Mouse (Mus musculus) midbrain, embryonic 14.5 days (tissue): ENCODE data around the gene Gpbar1. TPM values are rescaled to one million over a fixed set of nuclear protein-coding genes. Genes with fewer than 3 reads are reported as not detected.

Experiments used
- ATAC-seq: fragments of 200-750 bp; cut with Nextera tagmentation; 2 replicates; pipeline ENCODE4 v1.8.0; 2017; ENCODE audit warnings: moderate number of reproducible peaks, moderate library complexity; ENCODE audit not compliant: low FRiP score, low TSS enrichment
- DNase-seq: peaks from one replicate; pipeline ENCODE4 v3.0.0-alpha.2; 2015
- H3K27ac ChIP-seq: fragments of 300-500 bp; sonication (generic); replicated peaks from 2 replicates; pipeline ENCODE4 v1.5.1; 2014; ENCODE audit warnings: mild to moderate bottlenecking, low read depth, low read length, moderate library complexity
- H3K27me3 ChIP-seq: fragments of 300-500 bp; sonication (generic); 2 replicates; pipeline ENCODE4 v1.6.1; 2014; ENCODE audit warnings: low read length, control low read depth, mixed read lengths; ENCODE audit not compliant: control insufficient read depth, insufficient read depth
- H3K36me3 ChIP-seq: fragments of 300-500 bp; sonication (generic); 2 replicates; pipeline ENCODE4 v1.6.1; 2014; ENCODE audit warnings: low read length, control low read depth; ENCODE audit not compliant: control insufficient read depth, insufficient read depth
- H3K4me1 ChIP-seq: fragments of 300-500 bp; sonication (generic); 2 replicates; pipeline ENCODE4 v1.6.1; 2014; ENCODE audit warnings: mild to moderate bottlenecking, antibody characterized with exemption, low read length, control low read depth; ENCODE audit not compliant: control insufficient read depth, insufficient read depth
- H3K4me2 ChIP-seq: fragments of 300-500 bp; sonication (generic); 2 replicates; pipeline ENCODE4 v1.6.1; 2014; ENCODE audit warnings: mild to moderate bottlenecking, low read length, moderate library complexity
- H3K4me3 ChIP-seq: fragments of 300-500 bp; sonication (generic); replicated peaks from 2 replicates; pipeline ENCODE4 v1.5.1; 2014; ENCODE audit warnings: low read depth, low read length
- H3K9ac ChIP-seq: fragments of 300-500 bp; sonication (generic); replicated peaks from 2 replicates; pipeline ENCODE4 v1.6.1; 2014; ENCODE audit warnings: mild to moderate bottlenecking, low read length, moderate library complexity
- H3K9me3 ChIP-seq: fragments of 300-500 bp; sonication (generic); 2 replicates; pipeline ENCODE4 v1.6.1; 2016; ENCODE audit warnings: low read length, control low read depth, mixed read lengths; ENCODE audit not compliant: control insufficient read depth
- WGBS: fragments of 180-500 bp; shearing (Covaris S2); extraction: QIAGEN DNeasy Blood & Tissue Kit; methylation state at CpG from one replicate; pipeline ENCODE4 v1.1.7; 2014; 5-methylcytosine and 5-hydroxymethylcytosine counted together
- polyA plus RNA-seq: library from polyadenylated mRNA; unstranded; fragments of >200 nt; fragmentation: Nextera tagmentation; extraction: Ambion mirVana; gene quantifications from 2 replicates; pipeline ENCODE4 v1.2.1, GENCODE M21; 2014

Gpbar1 gene
- polyA plus RNA-seq, 1 experiment from 2014 or later, result 0.39 TPM

DNA sequence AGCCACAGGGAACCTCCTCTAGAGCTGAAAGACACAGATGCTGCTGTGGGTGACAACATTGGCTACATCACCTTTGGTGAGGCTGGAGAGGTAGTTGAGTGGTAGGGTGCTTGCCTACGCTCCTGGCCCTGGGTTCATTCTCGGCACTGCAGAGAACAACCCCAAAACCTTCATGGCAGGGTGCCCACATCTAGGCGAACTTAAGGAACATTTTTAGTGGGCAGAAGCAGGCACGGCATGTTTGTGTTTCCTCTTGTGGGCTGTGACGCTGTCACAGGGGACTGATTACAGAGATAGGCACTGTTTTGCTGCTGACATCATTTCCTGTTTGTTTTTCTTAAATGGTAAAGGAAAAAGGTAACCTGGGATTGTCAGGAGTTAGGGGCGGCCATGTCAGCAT lies 15.8 kb upstream of the Gpbar1 start:
- no peak for DNase-seq
- H3K27ac ChIP-seq, result no peak overlapping the region
- 97% methylated on average over 6 of the region's 6 CpGs for WGBS
- H3K4me2 ChIP-seq, result no peak overlapping the region
- no peaks in the 10 kb centered on the region for H3K4me1 ChIP-seq
- H3K9ac ChIP-seq, result no peak overlapping the region
- no peak overlapping the region for H3K4me3 ChIP-seq
- H3K36me3 ChIP-seq, result peaks cover 92% of the 10 kb centered on the region
- no peaks in the 10 kb centered on the region for H3K27me3 ChIP-seq
- no peak for ATAC-seq
- H3K9me3 ChIP-seq, result no peaks in the 10 kb centered on the region

DNA sequence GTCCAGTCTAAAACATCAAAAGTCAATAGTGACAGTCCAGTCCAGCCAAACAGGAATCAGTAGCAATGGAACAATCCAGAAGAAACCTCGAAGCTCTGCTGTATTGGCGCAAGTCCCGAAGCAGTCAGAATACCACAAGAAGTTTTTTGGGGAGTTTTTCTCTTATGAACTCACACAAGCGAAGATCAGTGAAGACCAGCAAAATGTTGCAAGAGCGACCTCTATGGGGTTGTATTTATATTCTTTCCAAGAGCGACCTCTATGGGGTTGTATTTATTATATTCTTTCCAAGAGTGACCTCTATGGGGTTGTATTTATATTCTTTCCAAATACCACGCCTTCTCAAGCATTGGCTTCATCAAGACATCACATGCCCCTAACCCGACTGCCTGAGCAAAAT lies 9.6 kb upstream of the Gpbar1 start:
- DNase-seq, result no peak
- ATAC-seq, result no peak
- Histone ChIP-seq H3K9ac (no peak overlapping the region), H3K4me3 (no peak overlapping the region), H3K27ac (no peak overlapping the region), H3K36me3 (peaks cover 57% of the 10 kb centered on the region), H3K9me3 (no peaks in the 10 kb centered on the region), H3K4me2 (no peak overlapping the region), H3K27me3 (no peaks in the 10 kb centered on the region), H3K4me1 (no peaks in the 10 kb centered on the region)
- WGBS, result 84% methylated on average over 8 of the region's 8 CpGs

DNA sequence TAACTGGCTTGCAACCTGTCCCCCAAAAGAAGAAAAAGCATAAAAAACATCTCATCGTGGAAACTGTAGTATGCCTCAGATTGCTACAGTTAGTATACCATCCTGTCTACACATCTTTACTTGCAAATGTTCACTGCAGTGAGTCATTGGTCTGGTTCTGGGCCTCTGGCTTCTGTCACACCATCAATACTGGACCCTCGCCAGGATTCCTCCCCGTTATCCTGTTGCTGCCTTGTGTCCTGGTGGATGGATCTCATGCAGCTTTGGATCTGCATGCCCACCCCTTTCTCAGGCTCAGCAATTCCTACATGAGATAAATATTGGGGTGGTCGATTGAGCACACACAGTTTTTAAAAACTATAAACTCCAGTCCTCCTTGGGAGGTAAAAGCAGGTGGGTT lies 6.7 kb upstream of the Gpbar1 start:
- Histone ChIP-seq H3K9ac (no peak overlapping the region), H3K4me1 (no peaks in the 10 kb centered on the region), H3K9me3 (no peaks in the 10 kb centered on the region), H3K27me3 (no peaks in the 10 kb centered on the region), H3K4me2 (no peak overlapping the region), H3K27ac (no peak overlapping the region), H3K4me3 (no peak overlapping the region), H3K36me3 (peaks cover 29% of the 10 kb centered on the region)
- no peak for ATAC-seq
- DNase-seq, result no peak
- WGBS, result 89% methylated on average over 4 of the region's 4 CpGs

DNA sequence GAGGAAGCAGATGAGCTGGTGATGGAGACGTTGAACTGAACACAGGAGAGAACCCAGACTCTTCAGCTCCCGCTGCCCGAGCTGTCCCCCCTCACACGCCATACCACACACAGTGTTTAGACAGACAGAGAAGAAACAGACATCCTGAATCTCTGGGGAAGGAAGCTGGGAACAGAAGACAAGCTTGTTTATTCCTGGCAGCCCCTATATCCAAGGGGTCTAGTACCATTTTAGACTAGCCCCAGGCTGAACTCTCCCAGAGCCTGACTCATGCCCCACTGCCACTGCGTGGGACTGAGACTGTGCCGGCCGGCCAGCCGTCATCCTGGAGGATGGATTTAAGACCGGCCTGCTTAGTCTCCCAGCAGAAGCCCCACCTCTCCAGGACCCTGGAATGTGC lies 3.3 kb upstream of the Gpbar1 start:
- no peak overlapping the region for H3K4me2 ChIP-seq

DNA sequence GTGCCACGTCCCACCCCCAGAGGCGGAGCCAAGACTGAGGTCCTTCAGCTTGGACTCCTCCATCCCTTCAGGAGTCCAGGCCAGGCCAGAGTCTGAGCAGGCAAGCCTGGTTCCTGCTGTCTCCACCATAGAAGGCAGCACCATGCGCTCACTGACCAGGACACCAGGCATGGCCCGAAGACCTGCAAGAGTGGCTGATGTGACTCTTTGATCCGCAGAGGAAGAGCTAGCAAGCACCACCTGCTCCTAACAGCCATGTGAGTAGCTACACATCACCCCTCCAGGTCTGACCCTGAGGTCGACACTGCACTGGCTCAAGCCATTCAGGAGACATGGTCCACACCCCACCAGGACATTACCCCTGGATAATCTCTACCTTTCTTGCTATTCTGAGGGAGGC lies 1.3 kb upstream of the Gpbar1 start:
- ATAC-seq (no peak), DNase-seq (no peak)
- H3K9me3 ChIP-seq, result no peaks in the 10 kb centered on the region
- H3K9ac ChIP-seq, result no peak overlapping the region
- WGBS, result 74% methylated on average over 6 of the region's 6 CpGs
- H3K27ac ChIP-seq, result no peak overlapping the region
- no peaks in the 10 kb centered on the region for H3K27me3 ChIP-seq
- no peaks in the 10 kb centered on the region for H3K4me1 ChIP-seq
- peaks cover 34% of the 10 kb centered on the region for H3K36me3 ChIP-seq
- no peak overlapping the region for H3K4me2 ChIP-seq
- no peak overlapping the region for H3K4me3 ChIP-seq

More for the DNA sequence above, 3.3 kb upstream of the Gpbar1 start:
- no peak overlapping the region for H3K4me3 ChIP-seq
- H3K9ac ChIP-seq, result no peak overlapping the region
- H3K4me1 ChIP-seq, result no peaks in the 10 kb centered on the region
- H3K27ac ChIP-seq, result no peak overlapping the region
- H3K9me3 ChIP-seq, result no peaks in the 10 kb centered on the region
- H3K27me3 ChIP-seq, result no peaks in the 10 kb centered on the region
- 62% methylated on average over 9 of the region's 9 CpGs for WGBS
- DNase-seq (no peak), ATAC-seq (no peak)
- peaks cover 14% of the 10 kb centered on the region for H3K36me3 ChIP-seq

DNA sequence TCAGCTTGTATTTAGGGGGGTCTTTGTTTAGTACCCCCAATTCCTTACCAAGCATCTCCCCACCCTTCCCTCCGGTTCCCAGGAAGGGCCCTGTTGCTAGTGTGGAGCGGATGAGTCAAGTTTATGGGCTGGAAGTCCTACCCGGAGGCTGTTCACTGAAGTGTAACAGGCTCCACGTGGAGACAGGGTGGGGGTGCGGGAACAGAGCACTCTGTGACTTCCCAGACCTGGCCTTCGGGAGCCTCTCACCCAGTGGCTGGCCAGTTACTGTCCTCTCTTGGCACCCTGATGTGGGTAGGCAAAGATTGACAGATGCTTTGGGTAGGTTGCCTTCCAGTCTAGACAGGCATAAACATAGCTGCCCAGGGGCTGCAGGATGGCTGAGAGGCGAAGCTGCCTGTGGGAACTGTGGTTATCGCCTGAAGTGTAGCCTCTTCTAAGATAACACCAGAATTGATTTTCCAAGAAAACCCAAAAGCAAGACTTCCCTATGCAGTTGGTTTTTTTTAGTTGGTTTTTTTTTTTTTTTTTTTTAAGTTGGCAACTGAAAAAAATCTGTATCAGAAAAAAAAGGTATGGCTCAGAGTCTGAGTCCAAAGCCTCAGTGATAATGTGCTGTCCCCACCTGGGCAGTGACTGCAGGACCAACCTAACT lies 340 bp upstream of the Gpbar1 start:
- Histone ChIP-seq H3K4me3 (no peak overlapping the region), H3K4me2 (no peak overlapping the region), H3K4me1 (no peaks in the 10 kb centered on the region), H3K36me3 (peaks cover 42% of the 10 kb centered on the region), H3K9ac (no peak overlapping the region), H3K27ac (no peak overlapping the region), H3K27me3 (no peaks in the 10 kb centered on the region), H3K9me3 (no peaks in the 10 kb centered on the region)
- no peak for ATAC-seq
- WGBS, result 53% methylated on average over 8 of the region's 8 CpGs
- no peak for DNase-seq

DNA sequence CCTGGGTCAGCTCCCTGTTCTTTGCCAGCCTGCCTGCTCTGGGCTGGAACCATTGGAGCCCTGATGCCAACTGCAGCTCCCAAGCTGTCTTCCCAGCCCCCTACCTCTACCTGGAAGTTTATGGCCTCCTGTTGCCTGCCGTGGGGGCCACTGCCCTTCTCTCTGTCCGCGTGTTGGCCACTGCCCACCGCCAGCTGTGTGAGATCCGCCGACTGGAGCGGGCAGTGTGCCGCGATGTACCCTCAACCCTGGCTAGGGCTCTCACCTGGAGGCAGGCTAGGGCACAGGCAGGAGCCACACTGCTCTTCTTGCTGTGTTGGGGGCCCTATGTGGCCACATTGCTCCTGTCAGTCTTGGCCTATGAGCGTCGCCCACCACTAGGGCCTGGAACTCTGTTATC lies 638 bp downstream of the Gpbar1 start:
- H3K4me1 ChIP-seq, result peaks cover 6% of the 10 kb centered on the region
- no peak overlapping the region for H3K4me2 ChIP-seq
- no peaks in the 10 kb centered on the region for H3K9me3 ChIP-seq
- ATAC-seq, result no peak
- DNase-seq, result no peak
- 92% methylated on average over 11 of the region's 11 CpGs for WGBS
- no peak overlapping the region for H3K9ac ChIP-seq
- H3K27me3 ChIP-seq, result no peaks in the 10 kb centered on the region
- H3K36me3 ChIP-seq, result peaks cover 45% of the 10 kb centered on the region
- no peak overlapping the region for H3K4me3 ChIP-seq
- no peak overlapping the region for H3K27ac ChIP-seq

DNA sequence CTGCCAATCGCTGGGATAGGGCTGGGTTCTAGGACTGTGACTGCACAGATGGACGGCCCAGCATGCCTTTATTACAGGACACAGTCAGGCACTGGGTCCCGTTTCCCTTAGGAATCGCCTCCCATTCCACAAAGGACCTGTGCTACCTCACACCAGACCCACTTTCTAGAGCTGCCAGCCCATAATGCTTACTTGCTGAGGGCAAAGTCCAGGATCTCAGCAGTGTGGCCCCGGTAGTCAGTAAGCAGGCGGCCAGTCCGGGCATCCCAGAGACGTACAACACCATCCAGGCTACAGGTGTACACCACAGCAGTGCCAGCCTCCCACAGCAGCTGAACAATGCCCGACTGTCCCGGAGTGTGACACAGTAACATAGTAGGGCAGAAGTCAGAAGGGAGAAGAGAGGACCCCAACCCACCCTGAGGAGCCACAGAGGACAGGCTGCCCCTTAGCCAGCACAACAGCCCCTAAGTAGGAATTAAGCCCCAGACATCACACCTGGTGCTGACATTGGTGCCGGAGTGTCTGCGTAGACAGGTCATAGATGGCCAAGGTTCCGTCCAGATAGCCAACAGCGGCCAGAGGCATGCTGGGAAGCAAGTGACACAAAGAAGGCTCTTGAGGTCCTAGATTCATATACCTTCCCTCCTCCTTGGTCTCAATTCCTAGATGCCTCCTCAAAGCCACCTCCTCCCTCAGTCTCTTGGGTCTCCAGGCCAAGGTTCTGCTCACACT lies 2.4 kb downstream of the Gpbar1 start:
- H3K4me2 ChIP-seq, result no peak overlapping the region
- no peaks in the 10 kb centered on the region for H3K27me3 ChIP-seq
- H3K4me3 ChIP-seq, result no peak overlapping the region
- 96% methylated on average over 14 of the region's 14 CpGs for WGBS
- ATAC-seq (no peak), DNase-seq (no peak)
- no peaks in the 10 kb centered on the region for H3K9me3 ChIP-seq
- H3K4me1 ChIP-seq, result peaks cover 11% of the 10 kb centered on the region
- H3K27ac ChIP-seq, result no peak overlapping the region
- peaks cover 45% of the 10 kb centered on the region for H3K36me3 ChIP-seq
- H3K9ac ChIP-seq, result no peak overlapping the region

DNA sequence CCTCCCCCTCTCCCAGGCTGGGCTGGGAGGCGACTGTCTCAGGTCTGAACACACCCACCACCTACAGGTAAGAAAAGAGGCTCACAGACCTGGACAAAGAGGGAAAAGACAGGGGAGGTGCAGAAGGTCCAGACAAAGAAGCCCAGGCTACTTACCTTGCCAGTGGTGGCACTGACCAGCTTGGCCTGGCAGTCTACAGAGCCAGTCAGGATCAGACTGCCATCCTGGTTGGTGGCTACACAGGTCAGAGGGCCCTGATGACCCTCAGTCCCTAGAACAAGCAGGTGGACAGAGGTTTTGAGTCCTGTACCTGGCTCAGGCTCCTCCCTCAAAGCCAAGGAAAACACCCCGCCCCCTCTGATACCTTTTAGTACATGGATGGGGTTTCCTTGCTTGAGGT lies 3.0 kb downstream of the Gpbar1 start:
- H3K27me3 ChIP-seq, result no peaks in the 10 kb centered on the region
- no peak for ATAC-seq
- H3K9me3 ChIP-seq, result no peaks in the 10 kb centered on the region
- H3K4me3 ChIP-seq, result no peak overlapping the region
- peaks cover 13% of the 10 kb centered on the region for H3K4me1 ChIP-seq
- peaks cover 45% of the 10 kb centered on the region for H3K36me3 ChIP-seq
- no peak overlapping the region for H3K9ac ChIP-seq
- H3K4me2 ChIP-seq, result no peak overlapping the region
- DNase-seq, result no peak
- WGBS, result 81% methylated on average over 2 of the region's 2 CpGs
- H3K27ac ChIP-seq, result no peak overlapping the region
